Mouse (Mus musculus) left cerebral cortex, adult 6 months (tissue): ENCODE results near the gene C030005K15Rik. TPM values are rescaled to one million over a fixed set of nuclear protein-coding genes. Genes with fewer than 3 reads are reported as not detected.

Source experiments
- long read RNA-seq, 2 experiments: library from polyadenylated mRNA; unstranded; transcript quantifications; one replicate each; pipeline ENCODE4 v2.0.0; 2019 to 2020
- polyA plus RNA-seq: library from polyadenylated mRNA; unstranded; fragments of <200 nt; fragmentation: Nextera tagmentation; gene quantifications from 2 replicates; pipeline ENCODE4 v1.2.3, GENCODE M21; 2021

Gene C030005K15Rik
- not detected in 2 replicates for polyA plus RNA-seq
- long read RNA-seq, experiment 1: 0 reads
- long read RNA-seq, experiment 2: 0 reads

GRCm38 (mm10) chr10:97726655-97727054 lies at the start of gene C030005K15Rik:
C030005K15Rik (minus strand) TSS chr10:97726755.

DNA sequence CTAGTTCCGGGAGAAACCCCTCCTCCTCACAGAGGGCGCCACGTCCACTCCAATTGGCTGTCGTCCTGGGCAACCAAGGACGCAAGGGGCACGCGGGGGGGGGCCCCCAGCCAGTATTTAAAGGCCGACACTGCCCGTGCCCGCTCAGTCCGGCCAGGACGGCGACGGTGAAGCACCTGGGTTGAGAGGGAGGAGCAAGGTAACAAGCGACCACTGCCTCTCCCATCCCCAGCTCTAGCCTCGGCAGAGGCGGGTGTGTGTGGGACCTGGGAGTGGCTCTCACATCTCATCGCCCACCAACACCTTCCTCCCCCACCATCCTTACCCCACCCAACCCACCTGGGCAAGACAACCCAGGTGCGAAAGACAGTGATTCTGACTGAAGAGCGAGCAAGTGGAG lies 33.6 kb downstream of the C030005K15Rik start, which contains the start of gene Ccer1:
Ccer1 (plus strand) TSS at position 147 of the 400 bp plus-strand sequence.

Other genes with a start within 250 kb of the C030005K15Rik start
- 19.4 and 22.0 TPM in 2 replicates for gene Dcn, start 247.1 kb downstream of the C030005K15Rik start, polyA plus RNA-seq
- gene Lum, start 161.6 kb downstream of the C030005K15Rik start, polyA plus RNA-seq: 1.9 and 2.3 TPM in 2 replicates
- gene Kera, start 119.9 kb downstream of the C030005K15Rik start, polyA plus RNA-seq: not detected in 2 replicates
- 0.33 and 0.69 TPM in 2 replicates for gene Epyc, start 82.7 kb downstream of the C030005K15Rik start, polyA plus RNA-seq
- gene Ccer1, start 33.7 kb downstream of the C030005K15Rik start, polyA plus RNA-seq: not detected in 2 replicates